Mouse (Mus musculus) embryonic fibroblast, embryonic 13.5 days (primary cell): ENCODE data around the gene Ngdn. TPM values are rescaled to one million over a fixed set of nuclear protein-coding genes. Genes with fewer than 3 reads are reported as not detected.
"Not testable (repeated sequence)": the region's sequence is repeated elsewhere in the genome, so short reads cannot be mapped to it uniquely, and the experiment has no call there.

Experiments used
- H3K27ac ChIP-seq: 2 replicates; pipeline ENCODE4 v1.5.1; 2012; ENCODE audit warnings: low read length, control low read depth, inconsistent platforms; ENCODE audit not compliant: insufficient read depth
- H3K4me1 ChIP-seq: 2 replicates; pipeline ENCODE4 v1.6.1; 2011; ENCODE audit warnings: low read length; ENCODE audit not compliant: control insufficient read depth, insufficient read depth
- H3K4me3 ChIP-seq: 2 replicates; pipeline ENCODE4 v1.5.1; 2011; ENCODE audit warnings: mild to moderate bottlenecking, control low read depth, low read length; ENCODE audit not compliant: insufficient read depth
- CTCF ChIP-seq: IDR thresholded peaks from 2 replicates; pipeline ENCODE4 v1.5.1; 2011; ENCODE audit warnings: mild to moderate bottlenecking, control low read depth, low read length, moderate library complexity, borderline replicate concordance; ENCODE audit not compliant: insufficient read depth
- POLR2A ChIP-seq: IDR thresholded peaks from 2 replicates; pipeline ENCODE4 v1.6.1; 2011; ENCODE audit warnings: low read depth, mild to moderate bottlenecking, control low read depth, low read length, moderate library complexity
- polyA plus RNA-seq: library from polyadenylated mRNA; stranded (reverse); fragments of >200 nt; gene quantifications from 2 replicates; pipeline ENCODE4 v1.2.4, GENCODE M21; 2011; ENCODE audit warnings: low read depth; ENCODE audit not compliant: missing spikeins, insufficient read length

Gene Ngdn
- 32.8 and 37.7 TPM in 2 replicates for polyA plus RNA-seq

- H3K27ac ChIP-seq = peak within 1 kb of the TSS; percentile 80
- TF ChIP-seq CTCF (peak; percentile 60), POLR2A (peak; percentile 93)
- H3K4me3 ChIP-seq = peak within 1 kb of the TSS; percentile 97
- H3K4me1 ChIP-seq = no peaks in the 10 kb centered on the region
These were observed at the start of gene Ngdn for GRCm38 (mm10) chr14:55014991-55015766. Ngdn (plus strand) TSS chr14:55015454.

GRCm38 (mm10) chr14:54965631-54966030 lies 49.6 kb upstream of the Ngdn start:
- Histone ChIP-seq H3K4me3 (no peak overlapping the region), H3K27ac (no peak overlapping the region), H3K4me1 (no peaks in the 10 kb centered on the region)
- no peak for TF ChIP-seq CTCF
- no peak for TF ChIP-seq POLR2A

GRCm38 (mm10) chr14:54966320-54966977 lies 48.8 kb upstream of the Ngdn start, which contains the start of gene Myh6:
Myh6 (minus strand) TSS chr14:54966927.
- Histone ChIP-seq H3K4me1 (no peaks in the 10 kb centered on the region), H3K27ac (no peak within 1 kb of the TSS), H3K4me3 (no peak within 1 kb of the TSS)
- TF ChIP-seq POLR2A = no peak
- TF ChIP-seq CTCF = no peak

GRCm38 (mm10) chr14:54967874-54968273 lies 47.4 kb upstream of the Ngdn start:
- Histone ChIP-seq H3K4me3 (no peak overlapping the region), H3K27ac (no peak overlapping the region), H3K4me1 (no peaks in the 10 kb centered on the region)
- TF ChIP-seq POLR2A (no peak), CTCF (no peak)

GRCm38 (mm10) chr14:54968344-54968743 lies 46.9 kb upstream of the Ngdn start:
- Histone ChIP-seq H3K4me1 (no peaks in the 10 kb centered on the region), H3K4me3 (no peak overlapping the region), H3K27ac (no peak overlapping the region)
- no peak for TF ChIP-seq POLR2A
- no peak for TF ChIP-seq CTCF

GRCm38 (mm10) chr14:54972786-54973185 lies 42.5 kb upstream of the Ngdn start:
- H3K4me1 ChIP-seq, H3K27ac ChIP-seq, H3K4me3 ChIP-seq: not testable (repeated sequence)

GRCm38 (mm10) chr14:54974068-54974791 lies 41.0 kb upstream of the Ngdn start:
- TF ChIP-seq POLR2A (no peak), CTCF (no peak)
- Histone ChIP-seq H3K4me1 (no peaks in the 10 kb centered on the region), H3K27ac (no peak overlapping the region), H3K4me3 (no peak overlapping the region)

GRCm38 (mm10) chr14:54976633-54977032 lies 38.6 kb upstream of the Ngdn start, which contains the start of gene Gm17428:
Gm17428 (plus strand) TSS chr14:54976933.
- no peak for TF ChIP-seq CTCF
- TF ChIP-seq POLR2A = no peak
- H3K27ac ChIP-seq = no peak within 1 kb of the TSS
- no peak within 1 kb of the TSS for H3K4me3 ChIP-seq
- no peaks in the 10 kb centered on the region for H3K4me1 ChIP-seq

GRCm38 (mm10) chr14:54978664-54979063 lies 36.6 kb upstream of the Ngdn start:
- no peak overlapping the region for H3K4me3 ChIP-seq
- no peak for TF ChIP-seq POLR2A
- TF ChIP-seq CTCF = no peak
- H3K4me1 ChIP-seq = no peaks in the 10 kb centered on the region
- H3K27ac ChIP-seq = no peak overlapping the region

GRCm38 (mm10) chr14:54981934-54982333 lies 33.3 kb upstream of the Ngdn start:
- no peak overlapping the region for H3K27ac ChIP-seq
- H3K4me1 ChIP-seq = no peaks in the 10 kb centered on the region
- no peak for TF ChIP-seq CTCF
- no peak for TF ChIP-seq POLR2A
- H3K4me3 ChIP-seq = no peak overlapping the region

GRCm38 (mm10) chr14:54988350-54988874 lies 26.8 kb upstream of the Ngdn start:
- not testable (repeated sequence) for H3K4me3 ChIP-seq, H3K27ac ChIP-seq, H3K4me1 ChIP-seq
